Mouse (Mus musculus) spleen, adult 2 months (tissue): ENCODE measurements at regions not wholly inside any gene's neighbourhood (a gene's known extent, or its start where the extent isn't known, plus 50 kb on each side); places are given as distances from the start of the nearest gene placed in this dataset.

Source experiments
- DNase-seq, 2 experiments: peaks; one replicate each; pipeline versions ENCODE4 v3.0.0 to v3.0.0-alpha.2; 2012 to 2021; ENCODE audit warnings: low spot score in 2 of 2, low read depth in 1 of 2
- H3K27ac ChIP-seq: fragments of 200-500 bp; 2 replicates; pipeline ENCODE4 v1.5.1; 2012; ENCODE audit warnings: low read length, inconsistent platforms; ENCODE audit not compliant: insufficient read depth
- H3K27me3 ChIP-seq: fragments of 200-500 bp; 2 replicates; pipeline ENCODE4 v1.6.1; 2012; ENCODE audit warnings: mild to moderate bottlenecking, moderate library complexity, low read length, inconsistent platforms; ENCODE audit not compliant: control insufficient read depth, insufficient read depth
- H3K36me3 ChIP-seq: fragments of 200-500 bp; 2 replicates; pipeline ENCODE4 v1.6.1; 2012; ENCODE audit warnings: mild to moderate bottlenecking, low read length, inconsistent platforms; ENCODE audit not compliant: control insufficient read depth, insufficient read depth
- H3K4me1 ChIP-seq: fragments of 200-500 bp; 2 replicates; pipeline ENCODE4 v1.6.1; 2011; ENCODE audit warnings: inconsistent platforms; ENCODE audit not compliant: control insufficient read depth, insufficient read depth, insufficient read length
- H3K4me3 ChIP-seq: fragments of 200-500 bp; 2 replicates; pipeline ENCODE4 v1.5.1; 2011; ENCODE audit warnings: mild to moderate bottlenecking, inconsistent platforms; ENCODE audit not compliant: insufficient read depth, insufficient read length; ENCODE audit errors: extremely low read depth
- CTCF ChIP-seq: fragments of 200-500 bp; IDR thresholded peaks from 2 replicates; pipeline ENCODE4 v1.5.1; 2011; ENCODE audit warnings: mild to moderate bottlenecking, inconsistent platforms; ENCODE audit not compliant: insufficient read depth, insufficient read length, insufficient replicate concordance; ENCODE audit errors: extremely low read depth
- POLR2A ChIP-seq: fragments of 200-500 bp; IDR thresholded peaks from 2 replicates; pipeline ENCODE4 v1.6.1; 2011; ENCODE audit warnings: low read depth, low read length, inconsistent platforms
- WGBS: fragments of 180-500 bp; shearing (Covaris S2); methylation state at CpG from one replicate; pipeline ENCODE4 v1.1.7; 2018; 5-methylcytosine and 5-hydroxymethylcytosine counted together

DNA sequence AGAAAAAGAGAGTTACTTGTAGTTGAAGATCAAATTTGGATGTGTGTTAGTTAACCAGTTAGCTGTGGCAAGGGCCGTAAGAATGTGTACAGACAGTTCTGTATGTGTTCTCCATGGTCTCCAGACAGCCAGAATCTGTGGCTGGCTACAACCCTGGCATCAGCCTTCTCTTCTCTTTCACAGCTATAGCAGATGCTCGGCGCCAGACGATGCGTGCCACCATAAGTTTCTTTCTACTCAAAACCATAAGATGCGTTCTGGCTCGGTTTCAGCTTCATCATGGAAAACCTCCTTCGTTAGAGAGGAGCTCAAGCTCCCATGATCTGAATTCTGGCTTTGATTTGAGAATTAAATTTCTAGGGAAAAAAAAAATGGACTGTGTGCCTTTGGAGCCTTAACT lies 275.6 kb downstream of the Tbx15 start:
- Histone ChIP-seq H3K36me3 (no peaks in the 10 kb centered on the region), H3K4me1 (no peaks in the 10 kb centered on the region), H3K27ac (no peak overlapping the region), H3K4me3 (no peak overlapping the region), H3K27me3 (no peaks in the 10 kb centered on the region)
- DNase-seq = no peak
- TF ChIP-seq POLR2A (no peak), CTCF (no peak)
- 92% methylated on average over 8 of the region's 8 CpGs for WGBS

DNA sequence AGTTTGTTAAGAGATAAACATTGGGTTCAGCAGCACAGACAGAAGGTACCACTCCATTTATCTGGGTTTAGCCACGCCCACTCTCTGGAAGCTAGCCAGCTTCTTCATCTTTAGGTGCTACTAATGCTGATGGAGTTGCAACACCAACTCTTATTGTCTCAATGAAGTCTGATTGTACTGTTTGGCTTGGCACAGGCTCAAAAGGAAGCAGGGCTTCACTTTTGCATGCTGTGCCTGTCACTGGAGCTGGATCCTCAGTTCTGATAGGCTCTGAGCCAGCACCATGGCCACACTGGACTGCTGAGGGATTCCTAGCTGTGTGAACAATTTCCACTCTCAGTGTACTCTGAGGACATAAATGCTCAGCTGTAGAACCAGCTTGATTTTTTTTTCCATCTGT lies 320.7 kb downstream of the Tbx15 start:
- H3K4me1 ChIP-seq = no peaks in the 10 kb centered on the region
- no peaks in the 10 kb centered on the region for H3K27me3 ChIP-seq
- H3K36me3 ChIP-seq = no peaks in the 10 kb centered on the region
- 48% methylated on average over 1 of the region's 1 CpGs for WGBS
- no peak for DNase-seq
- no peak for TF ChIP-seq CTCF
- TF ChIP-seq POLR2A = no peak
- no peak overlapping the region for H3K27ac ChIP-seq
- no peak overlapping the region for H3K4me3 ChIP-seq

DNA sequence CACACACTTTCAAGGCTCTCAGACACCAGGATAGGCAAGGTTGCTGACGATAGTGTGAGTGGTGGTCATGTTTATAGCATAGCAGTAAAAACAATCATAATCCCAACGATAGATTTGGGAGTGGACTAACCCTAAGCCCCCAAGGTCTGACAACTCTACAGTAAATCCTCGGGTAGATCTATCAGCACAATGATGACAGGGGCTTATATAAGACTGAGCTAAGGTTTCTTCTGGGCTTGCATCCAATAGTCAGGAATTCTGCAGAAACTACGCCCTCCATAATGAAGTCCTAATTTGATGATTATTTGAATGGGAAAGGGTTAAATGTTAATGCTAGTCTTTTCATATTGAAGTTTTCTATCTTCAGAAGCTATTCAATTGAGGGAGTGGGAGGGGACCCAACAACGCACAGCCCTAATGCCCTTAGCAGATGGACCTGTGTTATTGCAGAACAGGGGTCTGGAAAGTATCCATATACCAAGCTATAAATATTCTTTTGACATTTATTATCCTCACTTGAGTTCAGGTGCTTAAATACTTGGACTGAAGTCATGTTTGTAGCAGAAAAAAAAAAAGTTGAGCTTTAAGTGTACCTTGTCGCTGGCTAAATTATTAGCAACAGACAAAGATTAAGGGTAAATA lies 311.8 kb upstream of the Spag17 start:
- Histone ChIP-seq H3K36me3 (no peaks in the 10 kb centered on the region), H3K27me3 (no peaks in the 10 kb centered on the region), H3K27ac (no peak overlapping the region), H3K4me1 (no peaks in the 10 kb centered on the region), H3K4me3 (no peak overlapping the region)
- 80% methylated on average over 6 of the region's 6 CpGs for WGBS
- no peak for DNase-seq
- TF ChIP-seq CTCF (no peak), POLR2A (no peak)

DNA sequence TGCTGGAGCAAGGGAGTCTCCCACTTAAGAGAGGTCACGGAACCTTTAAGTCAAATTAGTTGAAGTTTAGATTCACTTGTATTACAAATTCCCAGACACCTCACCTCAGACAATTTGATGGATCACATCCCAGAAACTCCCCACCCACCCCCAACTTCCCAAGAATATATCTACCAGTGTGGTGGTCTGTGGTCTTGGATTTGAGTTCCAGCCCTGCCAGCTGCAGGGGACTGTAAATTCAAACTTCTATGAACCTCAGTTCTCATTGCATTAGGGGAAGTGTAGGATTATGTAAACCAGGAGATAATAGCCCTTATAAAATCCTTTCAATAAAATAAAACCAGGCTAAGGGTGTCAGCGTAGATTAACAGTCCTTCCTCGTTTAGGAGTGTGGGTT lies 311.2 kb upstream of the Spag17 start:
- Histone ChIP-seq H3K27ac (no peak overlapping the region), H3K36me3 (no peaks in the 10 kb centered on the region), H3K4me1 (no peaks in the 10 kb centered on the region), H3K27me3 (no peaks in the 10 kb centered on the region), H3K4me3 (no peak overlapping the region)
- TF ChIP-seq CTCF = no peak
- TF ChIP-seq POLR2A = no peak
- WGBS = 75% methylated on average over 3 of the region's 3 CpGs
- DNase-seq = no peak

DNA sequence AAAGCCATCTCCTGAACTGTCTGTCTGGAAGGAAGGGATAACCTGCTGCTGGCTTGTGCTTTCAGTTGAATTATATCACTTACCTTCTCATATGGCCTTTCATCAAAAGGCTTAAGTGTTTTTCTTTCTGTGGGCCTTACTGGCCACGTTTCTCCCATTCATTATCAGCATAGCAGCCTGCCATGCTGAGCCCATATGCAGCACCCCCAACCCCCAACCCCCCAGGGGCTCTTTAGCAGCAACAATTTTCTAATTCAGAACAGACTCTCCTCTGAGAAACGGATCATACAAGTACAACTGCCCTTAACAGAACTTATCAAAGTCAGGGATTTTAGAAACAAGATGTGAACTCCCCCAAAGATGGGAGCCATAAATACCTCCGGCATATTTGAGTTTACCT lies 282.5 kb upstream of the Spag17 start:
- H3K36me3 ChIP-seq = no peaks in the 10 kb centered on the region
- 54% methylated on average over 3 of the region's 3 CpGs for whole genome bisulfite sequencing

DNA sequence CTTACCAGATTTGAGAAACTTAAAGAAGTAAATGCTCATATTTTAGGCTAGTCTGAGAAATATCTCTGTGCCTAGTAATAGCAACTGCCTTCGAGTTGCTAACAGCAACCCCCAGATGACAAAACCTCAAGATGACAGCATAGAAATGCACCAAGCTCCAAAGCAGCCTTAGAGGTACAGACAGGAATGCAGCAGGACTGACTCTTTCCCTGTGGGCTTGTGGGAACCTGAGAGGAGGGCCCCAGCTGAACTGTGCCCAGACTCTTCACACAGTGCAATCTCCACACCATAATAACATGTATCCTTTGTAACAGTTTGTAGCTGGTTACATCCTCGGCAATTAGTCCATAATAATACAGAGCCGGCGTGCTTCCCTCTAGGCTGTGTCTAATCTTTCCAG lies 252.9 kb upstream of the Spag17 start:
- Histone ChIP-seq H3K27ac (no peak overlapping the region), H3K27me3 (no peaks in the 10 kb centered on the region), H3K36me3 (no peaks in the 10 kb centered on the region), H3K4me1 (no peaks in the 10 kb centered on the region), H3K4me3 (no peak overlapping the region)
- 85% methylated on average over 4 of the region's 4 CpGs for WGBS
- TF ChIP-seq CTCF (no peak), POLR2A (no peak)
- DNase-seq = no peak

More for the DNA sequence above, 282.5 kb upstream of the Spag17 start:
- Histone ChIP-seq H3K27me3 (no peaks in the 10 kb centered on the region), H3K4me1 (no peaks in the 10 kb centered on the region), H3K27ac (no peak overlapping the region), H3K4me3 (no peak overlapping the region)
- no peak for DNase-seq
- TF ChIP-seq CTCF = no peak

DNA sequence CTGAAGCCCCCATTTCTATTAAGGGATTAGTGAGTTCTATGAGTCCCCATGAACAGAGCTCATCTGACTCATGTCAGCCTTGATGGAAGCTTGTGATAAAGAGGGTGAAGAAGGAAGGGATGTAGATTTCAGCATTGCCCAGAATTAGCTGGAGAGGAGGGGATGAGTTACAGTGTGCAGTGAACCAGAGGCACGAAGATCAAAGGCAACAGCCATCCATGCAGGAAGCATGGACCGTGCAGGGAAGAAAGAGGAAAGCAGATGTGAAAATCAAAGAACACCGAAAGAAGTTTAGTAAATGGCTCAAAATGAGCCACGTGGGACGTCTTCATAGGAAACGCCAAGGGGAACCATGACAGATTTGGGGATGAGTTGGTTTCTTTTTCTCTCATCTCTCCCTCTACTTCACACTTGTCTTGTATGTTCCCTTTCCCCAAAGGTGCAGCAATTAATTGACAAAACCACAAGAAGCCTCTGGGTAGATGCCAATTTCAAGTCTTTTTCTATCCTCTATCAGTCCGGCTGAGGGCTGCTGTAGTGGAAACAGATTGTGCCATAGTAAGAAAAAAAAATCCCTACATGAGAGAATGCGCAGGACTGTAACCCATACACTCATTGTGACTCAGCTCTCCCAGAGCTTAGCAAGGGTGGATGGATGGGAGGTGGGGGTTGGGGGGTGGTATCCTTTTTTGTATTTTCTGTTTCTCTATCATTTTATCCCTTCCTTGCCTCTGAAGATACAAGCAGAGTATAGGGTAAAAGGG lies 243.7 kb upstream of the Spag17 start:
- TF ChIP-seq CTCF (no peak), POLR2A (no peak)
- no peak for DNase-seq
- H3K4me3 ChIP-seq = no peak overlapping the region

More for the DNA sequence above, 243.7 kb upstream of the Spag17 start:
- no peaks in the 10 kb centered on the region for H3K4me1 ChIP-seq
- WGBS = 79% methylated on average over 8 of the region's 8 CpGs
- no peaks in the 10 kb centered on the region for H3K36me3 ChIP-seq
- no peak overlapping the region for H3K27ac ChIP-seq
- no peaks in the 10 kb centered on the region for H3K27me3 ChIP-seq
